Mouse (Mus musculus): ENCODE results near the gene Pdzd2.

Gene Pdzd2

GRCm38 (mm10) chr15:12334381-12334780, 405.3 kb downstream of the Pdzd2 start:
- no peak for TF ChIP-seq GATA4 (IDR thresholded peaks at IDR 0.05; ENCODE audit: insufficient replicate concordance, low read length)

- no peak for TF ChIP-seq GATA4 (IDR thresholded peaks at IDR 0.05; ENCODE audit: insufficient replicate concordance, low read length)
These were observed 408.4 kb downstream of the Pdzd2 start for GRCm38 (mm10) chr15:12331300-12331699.

GRCm38 (mm10) chr15:12330892-12331291, 408.8 kb downstream of the Pdzd2 start:
- no peak for TF ChIP-seq GATA4 (IDR thresholded peaks at IDR 0.05; ENCODE audit: insufficient replicate concordance, low read length)

- TF ChIP-seq GATA4 (IDR thresholded peaks at IDR 0.05; ENCODE audit: insufficient replicate concordance, low read length): no peak
These were observed 409.3 kb downstream of the Pdzd2 start for GRCm38 (mm10) chr15:12330389-12330788.

GRCm38 (mm10) chr15:12324326-12324725, 415.4 kb downstream of the Pdzd2 start:
- no peak for TF ChIP-seq GATA4 (IDR thresholded peaks at IDR 0.05; ENCODE audit: insufficient replicate concordance, low read length)

GRCm38 (mm10) chr15:12322676-12323402, 416.9 kb downstream of the Pdzd2 start:
- no peak for TF ChIP-seq GATA4 (IDR thresholded peaks at IDR 0.05; ENCODE audit: insufficient replicate concordance, low read length)

GRCm38 (mm10) chr15:12321788-12322621, 417.7 kb downstream of the Pdzd2 start, which contains the start of gene 1810049J17Rik:
Gene 1810049J17Rik (minus strand): TSS chr15:12321899.
- TF ChIP-seq GATA4 (IDR thresholded peaks at IDR 0.05; ENCODE audit: insufficient replicate concordance, low read length): no peak

GRCm38 (mm10) chr15:12321091-12321787, 418.5 kb downstream of the Pdzd2 start, which contains the start of gene Golph3:
Gene Golph3 (plus strand): TSS chr15:12321450.
- TF ChIP-seq GATA4 (IDR thresholded peaks at IDR 0.05; ENCODE audit: insufficient replicate concordance, low read length): no peak

GRCm38 (mm10) chr15:12320441-12321090, 419.2 kb downstream of the Pdzd2 start:
- TF ChIP-seq GATA4 (IDR thresholded peaks at IDR 0.05; ENCODE audit: insufficient replicate concordance, low read length): no peak

- TF ChIP-seq GATA4 (IDR thresholded peaks at IDR 0.05; ENCODE audit: insufficient replicate concordance, low read length): no peak
These were observed 419.8 kb downstream of the Pdzd2 start for GRCm38 (mm10) chr15:12319889-12320288.

- TF ChIP-seq GATA4 (IDR thresholded peaks at IDR 0.05; ENCODE audit: insufficient replicate concordance, low read length): no peak
These were observed 421.3 kb downstream of the Pdzd2 start for GRCm38 (mm10) chr15:12318451-12318850.

- TF ChIP-seq GATA4 (IDR thresholded peaks at IDR 0.05; ENCODE audit: insufficient replicate concordance, low read length): no peak
These were observed 422.4 kb downstream of the Pdzd2 start for GRCm38 (mm10) chr15:12317290-12317689.

- TF ChIP-seq GATA4 (IDR thresholded peaks at IDR 0.05; ENCODE audit: insufficient replicate concordance, low read length): no peak
These were observed 423.7 kb downstream of the Pdzd2 start for GRCm38 (mm10) chr15:12315996-12316395.

- TF ChIP-seq GATA4 (IDR thresholded peaks at IDR 0.05; ENCODE audit: insufficient replicate concordance, low read length): no peak
These were observed 425.1 kb downstream of the Pdzd2 start for GRCm38 (mm10) chr15:12314584-12314983.

GRCm38 (mm10) chr15:12313255-12313654, 426.5 kb downstream of the Pdzd2 start:
- TF ChIP-seq GATA4 (IDR thresholded peaks at IDR 0.05; ENCODE audit: insufficient replicate concordance, low read length): no peak
